Mouse (Mus musculus): ENCODE data around the gene Cops4. TPM values are rescaled to one million over a fixed set of nuclear protein-coding genes. Genes with fewer than 3 reads are reported as not detected.

Gene Cops4
- total RNA-seq, 2 experiments from 2014 or later: 110 to 112 TPM

- DNase-seq (ENCODE audit: low spot score): no peak
These were observed 56.7 kb downstream of the Cops4 start for GRCm38 (mm10) chr5:100574771-100575170.

DNA sequence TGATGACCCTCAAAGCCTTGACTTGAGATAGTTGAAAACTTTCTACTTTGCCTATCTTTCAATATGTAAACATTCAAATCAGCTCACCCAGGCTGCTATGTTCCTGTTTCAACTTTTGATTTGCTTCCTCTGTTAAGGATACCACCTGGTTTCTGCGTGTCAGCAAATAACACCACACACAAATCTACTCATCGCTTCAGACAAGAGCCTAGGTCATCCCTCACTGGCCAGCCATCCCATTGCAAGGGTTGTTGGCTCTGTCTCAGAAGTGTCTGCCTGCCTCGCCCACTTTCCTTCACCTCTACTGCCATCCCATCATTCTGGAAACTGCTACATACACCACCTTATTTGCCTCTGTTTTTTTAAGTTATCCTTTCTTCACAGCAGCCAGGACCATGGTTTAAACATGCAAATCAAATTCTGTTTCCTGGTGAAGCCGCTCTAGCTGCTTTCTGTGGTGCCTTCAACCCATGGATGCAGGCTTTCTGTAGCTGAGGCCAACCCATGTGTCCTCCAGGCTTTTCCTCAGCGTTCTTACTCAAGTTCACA lies 60.8 kb downstream of the Cops4 start:
- DNase-seq (ENCODE audit: low spot score): no peak

DNA sequence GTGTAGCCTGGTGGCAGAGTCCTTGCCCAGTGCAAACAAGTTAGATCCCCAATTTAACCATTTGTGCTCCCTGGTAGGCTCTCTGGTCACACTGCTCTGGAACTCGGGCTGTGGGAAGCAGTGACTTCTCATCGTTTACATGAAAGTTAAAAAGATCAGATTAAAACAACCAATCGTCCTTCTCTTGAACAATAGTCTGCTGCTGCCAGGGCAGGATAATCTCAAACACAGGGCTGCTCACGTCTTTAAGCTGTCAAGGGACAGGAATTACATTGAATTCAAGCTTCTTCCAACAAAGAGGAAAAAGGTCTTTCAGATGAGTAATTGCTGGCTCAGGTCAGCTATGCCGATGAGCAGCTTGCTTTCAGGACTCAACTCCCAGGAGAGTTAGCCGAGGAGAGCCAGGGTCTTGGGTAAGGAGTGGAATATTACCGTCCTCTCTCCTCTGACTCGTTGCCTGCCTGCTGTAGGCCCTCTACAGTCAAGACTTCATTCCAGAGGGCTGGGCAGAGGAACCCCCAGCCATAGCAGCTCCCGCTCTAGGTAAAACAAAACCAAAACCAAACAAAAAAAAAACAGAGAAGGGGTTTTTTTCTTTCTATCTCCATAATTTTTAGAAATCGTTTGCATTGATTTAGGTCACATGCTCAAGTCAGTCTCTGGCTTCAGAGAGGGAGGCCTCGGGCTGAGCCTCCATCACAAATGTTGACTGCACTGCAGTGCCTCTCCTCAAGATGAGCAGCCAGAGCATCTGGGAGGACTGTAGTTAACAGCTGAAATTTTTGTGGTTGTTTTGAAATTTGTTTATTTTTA lies 63.7 kb downstream of the Cops4 start:
- DNase-seq (ENCODE audit: low spot score): peak; percentile 32

DNA sequence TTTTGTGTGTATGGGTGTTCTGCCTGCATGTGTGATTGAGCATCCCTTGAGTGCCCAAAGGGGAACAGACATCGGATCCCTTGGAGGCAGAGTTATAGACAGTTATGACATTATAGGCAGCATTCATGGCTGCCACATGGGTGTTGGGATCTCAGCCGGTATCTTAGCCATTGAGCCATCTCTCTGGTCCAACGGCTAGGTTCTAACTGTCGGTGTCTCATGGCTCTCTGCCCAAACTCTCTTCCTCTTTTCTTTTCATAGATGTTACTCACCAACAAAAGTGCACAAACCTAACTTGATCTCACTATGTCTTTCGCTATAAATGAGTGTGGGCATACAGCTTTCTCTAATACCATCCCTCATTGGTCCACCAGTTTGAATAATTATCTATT lies 64.3 kb downstream of the Cops4 start:
- DNase-seq (ENCODE audit: low spot score): no peak

DNA sequence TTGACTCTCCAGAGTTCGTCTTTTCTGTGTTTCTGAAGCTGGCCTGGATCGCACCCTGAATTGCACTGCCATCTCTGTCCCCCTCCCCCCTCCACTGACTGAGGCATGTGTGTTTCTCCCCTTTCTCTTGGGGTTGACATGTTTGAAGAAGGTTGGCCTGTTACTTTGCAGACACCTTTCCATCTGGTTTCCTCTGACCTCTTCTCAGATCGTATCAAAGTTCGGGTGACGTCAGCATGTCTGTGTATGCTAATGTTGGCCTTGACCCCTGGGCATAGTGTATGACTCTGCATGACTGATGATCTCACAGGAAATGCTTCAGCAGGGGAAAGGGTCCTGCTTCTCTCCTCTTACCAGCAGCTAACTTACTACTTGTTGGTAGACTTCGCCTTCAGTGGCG lies 65.0 kb downstream of the Cops4 start:
- DNase-seq (ENCODE audit: low spot score): no peak

GRCm38 (mm10) chr5:100585206-100585644 lies 67.1 kb downstream of the Cops4 start:
- no peak for DNase-seq (ENCODE audit: low spot score)

GRCm38 (mm10) chr5:100585657-100586056 lies 67.5 kb downstream of the Cops4 start:
- DNase-seq (ENCODE audit: low spot score): no peak

- no peak for DNase-seq (ENCODE audit: low spot score)
These were observed 69.0 kb downstream of the Cops4 start for GRCm38 (mm10) chr5:100587136-100587535.

DNA sequence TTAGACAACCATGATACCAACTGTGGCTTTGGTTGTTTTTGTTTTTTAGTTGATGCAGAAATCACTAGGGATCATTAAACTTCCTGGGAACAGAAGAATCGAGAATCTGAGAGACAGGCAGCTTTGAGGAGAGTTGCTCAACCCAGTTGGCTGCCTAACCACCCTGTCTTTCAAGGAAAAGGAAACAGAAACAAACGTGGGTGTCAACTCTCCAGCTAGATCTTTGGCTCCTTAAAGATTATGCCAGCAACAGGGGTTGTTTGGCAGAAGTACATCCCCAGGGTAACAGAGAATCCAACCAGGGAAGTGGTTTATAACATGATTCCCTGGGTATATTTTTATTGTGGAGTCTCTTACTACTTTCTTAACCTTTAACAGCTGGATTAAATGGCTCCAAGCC lies 69.5 kb downstream of the Cops4 start:
- peak; percentile 24 for DNase-seq (ENCODE audit: low spot score)

DNA sequence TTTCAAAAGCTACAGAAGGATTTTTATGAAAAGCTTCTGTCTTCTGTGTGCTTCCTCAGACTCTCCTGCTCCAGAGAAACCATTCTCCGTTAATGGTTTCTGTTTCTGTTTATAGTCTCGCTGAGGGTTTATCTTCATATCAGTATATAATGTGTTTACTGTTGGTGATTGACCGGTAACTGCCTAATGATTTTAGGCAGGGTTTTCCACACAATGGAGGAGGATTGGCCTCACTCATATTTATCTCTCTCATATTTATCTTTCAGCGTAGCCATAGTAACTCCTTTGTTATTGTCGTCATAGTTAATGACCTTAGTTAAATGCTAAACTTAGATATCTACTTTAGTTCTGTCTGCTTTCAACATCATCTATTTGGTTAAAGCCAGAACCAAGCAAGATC lies 72.4 kb downstream of the Cops4 start:
- no peak for DNase-seq (ENCODE audit: low spot score)

- DNase-seq (ENCODE audit: low spot score): no peak
These were observed 76.8 kb downstream of the Cops4 start for GRCm38 (mm10) chr5:100594803-100595467.

DNA sequence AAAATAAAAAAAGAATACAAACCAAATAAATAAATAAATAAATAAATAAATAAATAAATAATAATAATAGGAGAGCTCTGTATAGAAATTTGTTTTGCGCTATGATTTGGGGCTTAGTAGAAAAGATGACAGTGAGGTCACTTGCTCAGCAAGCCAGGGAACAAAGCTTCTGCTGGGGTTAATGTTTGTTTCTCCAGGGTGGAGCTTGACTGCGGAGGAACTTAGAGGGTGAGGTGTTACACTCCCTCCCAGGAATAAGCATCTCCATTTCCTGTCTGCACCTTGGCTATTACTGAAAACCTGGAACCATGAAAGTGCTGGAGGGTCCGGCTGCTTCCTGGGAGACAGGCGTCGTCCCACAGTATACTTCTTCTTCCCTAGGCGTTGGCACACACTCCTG lies 77.9 kb downstream of the Cops4 start:
- DNase-seq (ENCODE audit: low spot score): no peak

Small RNA genes within 50 kb of the gene (microRNA-seq; reads per million reads assigned to microRNA genes)
- gene Gm23222: not detected

Other genes with a start within 250 kb of the Cops4 start
- gene Sec31a, start 102.1 kb upstream of the Cops4 start, total RNA-seq (2021): 10 to 100 TPM; 57.6 to 64.1 TPM
- gene Lin54, start 17.7 kb upstream of the Cops4 start, total RNA-seq (2021): 1 to 10 TPM; 4.5 to 6.3 TPM
- under 1 TPM in 1 of 2 experiments, not detected in 1; 0.80 TPM for gene Plac8, start 53.9 kb downstream of the Cops4 start, total RNA-seq (2021)
- 10 to 100 TPM; 73.6 to 77.4 TPM for gene Coq2, start 156.8 kb downstream of the Cops4 start, total RNA-seq (2021)
- under 1 TPM; 0.39 to 0.57 TPM for gene Hpse, start 201.4 kb downstream of the Cops4 start, total RNA-seq (2021)